Mouse (Mus musculus) layer of hippocampus, postnatal 10 days (tissue): Measurements from ENCODE around the gene Uba6. TPM values are rescaled to one million over a fixed set of nuclear protein-coding genes. Genes with fewer than 3 reads are reported as not detected.

ENCODE experiments used
- DNase-seq, 2 experiments: peaks; one replicate each; pipeline ENCODE4 v3.0.0; 2021; ENCODE audit warnings: low spot score in 2 of 2
- long read RNA-seq: library from polyadenylated mRNA; stranded (forward); transcript quantifications from one replicate; pipeline ENCODE4 v2.0.0, GENCODE M21; 2023
- total RNA-seq, 2 experiments: library from RNA; stranded (reverse); gene quantifications; 2 replicates each; pipeline ENCODE4 v1.2.3; 2021

The Uba6 gene
- total RNA-seq, result 10 to 100 TPM; 16.7 to 18.3 TPM
- long read RNA-seq, partial matches to known transcripts, result 0 of 1 reads
- long read RNA-seq, other reads (novel, unspliced or antisense), result 1 of 1 reads

DNA sequence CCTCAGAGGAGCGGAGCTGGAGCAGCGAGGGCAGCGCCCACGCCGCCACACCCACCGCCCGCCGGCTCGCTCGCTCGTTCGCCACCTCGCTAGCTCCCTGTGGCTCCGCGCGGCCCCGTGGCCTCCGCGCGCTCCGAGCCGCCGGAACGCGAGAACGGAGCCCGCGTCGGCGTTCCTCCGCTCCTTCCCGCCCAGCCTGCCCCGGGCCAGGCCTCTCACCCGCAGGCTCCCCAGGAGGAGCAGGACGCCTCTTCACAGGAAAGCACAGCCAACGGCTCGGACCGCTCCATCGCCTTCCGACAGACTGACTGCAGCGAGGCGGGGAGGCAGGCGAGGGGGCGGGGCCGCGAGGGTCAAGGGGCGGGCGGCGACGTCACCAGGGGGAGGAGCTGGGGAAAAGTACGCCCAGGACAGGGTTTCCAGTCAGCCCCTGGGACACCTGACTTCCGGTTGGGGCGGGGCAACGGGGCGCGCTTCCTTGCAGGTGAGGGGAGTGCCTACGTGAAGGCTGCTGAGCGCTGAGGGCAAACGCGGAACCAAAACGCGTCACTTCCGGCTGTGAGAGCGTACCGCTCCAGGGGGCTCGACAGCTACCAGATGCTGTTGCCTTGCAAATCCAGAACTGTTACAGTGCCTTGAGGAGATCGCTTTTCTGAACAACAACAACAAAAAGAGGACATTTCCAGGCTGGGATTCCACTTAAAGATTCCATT is at the start of gene Uba6:
TSS of gene Uba6 (minus strand) at position 355 of the 713 bp plus-strand sequence.
- peak; percentile 98 for DNase-seq

DNA sequence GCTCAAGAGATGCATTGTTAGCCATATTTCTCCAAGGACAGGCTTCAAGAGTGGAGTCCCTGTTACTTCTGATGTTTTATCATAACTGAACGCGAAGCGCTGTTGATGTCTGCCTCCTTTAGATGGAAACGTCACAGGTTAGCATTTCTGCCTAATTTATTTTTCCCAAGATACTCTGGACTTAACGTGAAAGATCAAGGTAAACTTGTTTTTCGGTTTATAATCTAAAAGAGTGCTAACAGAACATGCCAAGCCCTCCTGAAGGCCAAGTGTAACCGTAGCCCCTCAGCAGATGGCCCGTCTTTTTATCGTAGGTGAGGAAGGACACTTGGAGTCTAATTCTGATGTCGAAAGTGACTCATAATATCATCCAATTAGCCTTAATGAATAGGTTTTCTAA is 25.2 kb upstream of the Uba6 start, which contains the start of gene Gnrhr:
TSS of gene Gnrhr (minus strand) at position 101 of the 400 bp plus-strand sequence.
- DNase-seq, result no peak

DNA sequence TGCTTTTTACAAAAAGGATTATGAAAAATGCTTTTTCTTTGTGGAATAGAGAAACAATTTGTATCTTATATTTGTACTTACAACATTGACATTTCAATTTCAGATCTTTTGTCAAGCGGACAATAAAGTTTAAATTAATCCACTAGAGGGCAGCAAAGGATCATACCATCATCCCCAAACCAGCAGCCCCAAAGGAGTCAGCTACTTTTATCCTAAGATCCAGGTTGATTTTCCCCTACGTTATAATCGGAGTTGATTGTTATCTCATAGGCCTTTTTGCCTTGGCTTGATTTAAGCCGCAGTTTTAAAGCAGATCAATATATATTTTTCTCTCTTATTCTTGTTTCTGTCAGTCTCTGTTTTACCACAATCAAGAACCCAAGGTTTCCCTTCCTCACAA is 18.8 kb upstream of the Uba6 start:
- DNase-seq, result no peak

DNA sequence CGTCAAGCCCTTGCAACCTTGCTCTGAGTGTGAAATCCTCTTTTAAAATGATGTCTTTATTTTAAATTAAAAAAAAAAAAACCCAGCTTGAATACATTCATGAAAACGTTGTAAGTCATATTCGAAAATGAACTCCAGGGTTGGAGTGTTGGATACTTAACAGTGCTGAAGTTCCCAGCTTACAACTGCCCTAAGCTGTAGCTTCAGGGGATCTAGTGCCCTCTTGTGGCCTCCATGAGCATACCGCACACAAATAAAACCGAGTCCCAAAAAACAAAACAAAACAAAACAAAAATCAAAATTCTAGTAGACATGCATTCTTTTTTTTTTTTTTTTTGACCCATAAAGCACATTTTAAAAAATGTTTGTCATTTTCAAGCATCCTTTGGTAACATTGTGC is 18.2 kb upstream of the Uba6 start:
- DNase-seq, result peak in 1 of 2 experiments; percentile 8

DNA sequence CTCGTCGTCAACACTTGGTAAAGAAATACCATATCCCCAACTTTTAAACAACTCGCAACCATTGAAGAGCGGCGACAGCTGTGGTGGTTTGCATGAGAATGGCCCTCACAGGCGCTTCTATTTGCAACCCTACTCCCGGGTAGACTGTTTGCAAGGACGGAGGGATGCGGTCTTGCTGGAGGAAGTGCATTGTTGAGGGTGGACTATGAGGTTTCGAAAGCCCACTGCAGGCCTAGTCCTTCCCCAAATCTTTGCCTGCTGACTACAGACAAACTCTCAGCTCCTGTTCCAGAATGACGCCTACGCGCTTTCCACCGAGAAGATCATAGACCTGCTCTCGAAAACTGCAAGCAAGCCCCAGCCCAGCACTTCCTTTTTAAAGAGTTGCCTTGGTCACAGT is 17.7 kb upstream of the Uba6 start:
- DNase-seq, result no peak

DNA sequence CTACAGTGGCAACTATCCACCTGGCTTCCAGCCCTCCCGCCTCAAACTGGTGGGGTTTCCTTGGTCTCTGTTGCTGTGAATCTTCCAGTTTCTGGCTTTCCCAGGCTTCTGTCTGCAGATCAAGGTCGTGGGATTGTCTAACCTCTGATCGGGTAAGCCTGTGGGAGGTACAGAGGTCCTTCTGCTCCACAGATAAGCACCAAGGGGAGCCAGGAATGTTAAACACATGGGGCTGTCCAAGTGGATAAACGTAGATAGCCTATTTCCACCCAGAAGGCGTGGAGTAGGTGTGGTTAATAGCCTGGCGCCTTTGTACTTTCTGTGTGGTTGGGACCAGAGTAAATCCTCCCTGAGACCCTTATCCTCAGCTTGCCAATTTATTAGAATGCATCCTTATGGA is 14.8 kb upstream of the Uba6 start:
- DNase-seq, result no peak

DNA sequence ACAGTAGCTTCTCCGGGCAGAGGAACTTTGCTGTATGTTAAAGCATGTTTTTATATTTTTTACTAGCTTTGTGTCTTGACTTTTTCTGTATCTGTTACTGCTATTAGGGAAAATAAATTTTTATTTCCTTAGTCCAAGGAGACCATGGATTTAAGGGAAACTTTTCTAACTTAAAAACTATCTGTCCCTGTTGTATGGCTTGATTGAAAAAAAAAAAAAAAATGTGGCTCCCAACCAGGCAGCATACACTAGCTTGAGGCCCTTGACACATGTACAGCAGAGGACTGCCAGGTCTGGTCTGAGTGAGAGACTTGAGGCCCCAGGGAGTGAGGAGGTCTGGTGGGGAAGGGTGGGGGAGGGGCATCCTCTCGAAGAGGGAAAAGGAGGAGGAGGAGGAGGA is 1.2 kb upstream of the Uba6 start:
- no peak for DNase-seq

DNA sequence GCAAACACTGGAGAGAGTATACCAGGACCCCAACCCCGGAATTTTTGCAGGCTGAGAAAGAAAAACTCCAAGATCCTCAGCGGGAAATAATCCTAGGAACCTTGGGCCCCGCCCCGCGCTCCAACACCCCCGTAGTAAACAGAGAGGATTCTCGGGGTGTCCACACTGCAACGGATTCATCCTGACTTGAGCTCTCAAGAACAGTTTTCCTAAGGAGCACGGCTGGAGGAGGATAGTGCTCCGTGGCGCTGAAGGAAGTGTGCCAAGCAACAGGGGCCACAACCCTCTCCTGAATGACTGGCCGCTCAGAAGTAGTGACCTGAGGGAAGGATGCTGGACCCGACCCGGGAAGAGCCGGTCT is 535 bp downstream of the Uba6 start:
- no peak for DNase-seq

DNA sequence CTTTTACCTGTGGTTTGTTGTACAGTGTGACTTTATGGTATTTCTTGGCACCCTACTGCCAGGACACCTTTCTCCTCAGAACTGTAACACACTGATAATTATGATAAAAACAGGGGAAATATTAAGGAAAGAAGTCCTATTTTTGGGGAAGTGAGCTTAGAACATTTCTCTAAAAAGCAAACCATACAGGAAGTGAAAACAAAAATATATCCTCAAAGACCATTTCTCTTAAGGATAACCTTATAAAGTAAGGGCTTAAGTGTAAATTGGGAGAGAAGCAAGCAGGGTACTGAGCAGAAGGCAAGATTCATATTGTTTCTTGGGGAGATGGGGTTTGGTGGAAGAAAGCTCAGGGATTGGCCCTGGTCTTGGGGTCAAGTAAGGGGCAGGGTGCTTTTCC is 42.8 kb downstream of the Uba6 start:
- DNase-seq, result no peak

DNA sequence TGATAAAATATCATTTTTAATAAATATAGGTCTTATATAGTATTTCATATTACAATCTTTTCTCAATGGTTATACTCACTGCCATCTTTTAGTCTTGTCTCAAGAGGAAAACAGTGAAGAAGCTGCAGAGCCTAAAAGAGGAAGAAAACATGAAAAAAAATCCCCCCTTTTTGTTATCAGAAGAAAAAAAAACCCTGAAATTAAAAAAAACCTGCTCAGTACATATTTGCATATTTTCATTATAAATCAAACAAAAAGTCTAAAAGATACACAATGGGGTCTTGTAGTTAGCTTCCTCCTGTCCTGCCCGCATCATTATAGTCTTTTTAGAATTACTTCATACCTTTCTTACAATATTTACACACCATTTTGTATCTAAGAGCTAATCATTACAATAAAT is 43.9 kb downstream of the Uba6 start:
- DNase-seq, result no peak

DNA sequence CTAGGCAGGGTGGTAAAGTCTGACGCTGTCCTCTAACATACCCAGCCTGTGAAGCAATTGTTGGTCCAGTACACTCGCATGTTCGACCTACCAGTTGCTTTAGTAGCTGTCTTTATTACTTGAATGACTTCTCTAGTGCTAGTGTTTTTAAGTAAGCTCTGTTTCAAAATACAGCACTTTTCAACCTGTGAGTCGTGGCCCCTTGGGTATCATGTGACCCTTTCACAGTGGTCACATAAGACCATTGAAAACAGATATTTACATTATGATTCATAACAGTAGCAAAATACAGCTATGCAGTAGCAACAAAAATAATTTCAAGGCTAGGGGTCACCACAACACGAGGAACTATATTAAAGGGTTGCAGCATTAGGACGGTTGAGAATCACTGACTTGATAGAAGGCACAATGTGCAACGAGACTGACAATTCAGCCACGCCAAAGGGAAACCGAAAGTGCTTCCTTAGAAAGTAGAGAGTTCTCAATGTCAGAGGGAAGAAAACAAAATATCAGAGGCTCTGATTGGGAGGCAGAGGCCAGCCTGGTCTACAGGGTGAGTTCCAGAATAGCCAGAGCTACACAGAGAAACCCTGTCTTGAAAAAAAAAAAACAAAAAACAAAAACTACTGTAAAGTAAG is 54.0 kb downstream of the Uba6 start:
- no peak for DNase-seq

DNA sequence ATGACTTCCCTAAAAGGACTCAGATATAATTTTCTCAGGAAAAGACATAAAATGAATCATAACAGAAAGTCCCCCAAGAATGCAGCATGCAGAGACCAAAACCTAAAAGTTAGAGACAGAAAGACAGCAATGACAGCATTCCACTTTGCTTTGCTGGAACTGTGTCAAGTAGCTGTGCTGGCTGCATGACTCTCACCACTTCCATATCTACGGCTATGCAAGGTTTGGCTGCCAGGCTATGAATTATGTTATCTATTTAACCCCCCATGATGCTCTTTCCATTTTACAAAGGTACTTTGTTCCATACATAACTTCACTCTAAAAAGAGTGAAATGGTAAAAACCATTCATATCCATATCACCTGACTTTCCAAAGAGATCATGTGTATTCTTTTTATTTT is 58.6 kb downstream of the Uba6 start:
- DNase-seq, result no peak

DNA sequence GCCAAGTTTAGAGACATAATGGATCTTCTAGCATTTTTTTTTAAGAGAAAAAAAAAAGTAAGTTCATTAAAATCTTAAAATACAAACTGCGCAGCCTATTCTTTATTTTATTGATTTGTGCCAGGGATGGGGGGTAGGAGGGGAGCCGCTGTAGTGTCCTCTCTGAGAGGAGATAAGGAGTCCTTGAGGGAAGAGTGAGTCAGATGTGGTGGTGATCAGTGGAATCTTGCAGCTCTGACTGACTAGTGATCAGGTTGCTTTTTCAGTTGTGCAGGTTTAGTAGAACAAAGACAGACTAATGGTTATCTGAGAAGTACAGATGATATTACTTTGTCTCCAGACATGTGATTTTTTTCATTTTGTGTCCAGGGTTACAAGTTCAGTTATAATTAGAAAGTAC is 59.6 kb downstream of the Uba6 start:
- no peak for DNase-seq

DNA sequence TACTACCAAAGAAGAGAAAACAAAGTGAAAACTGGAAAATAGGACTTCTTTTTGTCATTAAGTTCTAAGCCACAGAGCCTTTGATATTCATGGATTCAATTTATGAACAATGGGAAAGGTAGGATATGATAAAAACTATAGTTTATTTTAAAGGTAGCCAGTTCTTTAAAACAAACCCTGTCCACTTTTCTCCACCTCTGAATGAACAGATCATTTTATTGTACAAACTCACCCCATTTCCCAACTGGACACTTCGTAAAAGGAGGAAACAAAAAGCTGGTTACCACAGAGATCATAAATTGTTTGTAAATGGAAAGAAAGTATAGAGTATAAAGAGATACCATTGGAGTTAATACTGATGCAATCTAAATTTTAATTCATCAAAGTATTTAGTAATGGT is 61.5 kb downstream of the Uba6 start:
- no peak for DNase-seq

DNA sequence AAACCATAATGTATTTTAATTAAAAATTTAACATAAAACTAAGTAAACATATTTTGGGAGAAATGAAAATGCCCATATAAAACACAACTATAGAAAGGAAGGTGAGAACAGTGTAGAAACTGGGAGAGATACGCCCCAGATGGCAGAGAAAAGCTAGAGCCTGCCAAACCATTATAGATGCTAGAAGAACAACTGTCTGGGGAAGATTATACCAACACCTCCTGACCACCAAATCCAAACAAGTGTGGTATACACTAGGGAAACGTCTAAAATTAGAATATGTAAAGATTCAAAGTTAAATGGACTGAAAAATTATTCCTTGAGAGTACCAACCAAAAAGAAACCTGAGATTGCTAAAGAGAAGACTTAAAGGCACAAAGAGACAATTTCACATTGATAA is 66.0 kb downstream of the Uba6 start:
- DNase-seq, result no peak

DNA sequence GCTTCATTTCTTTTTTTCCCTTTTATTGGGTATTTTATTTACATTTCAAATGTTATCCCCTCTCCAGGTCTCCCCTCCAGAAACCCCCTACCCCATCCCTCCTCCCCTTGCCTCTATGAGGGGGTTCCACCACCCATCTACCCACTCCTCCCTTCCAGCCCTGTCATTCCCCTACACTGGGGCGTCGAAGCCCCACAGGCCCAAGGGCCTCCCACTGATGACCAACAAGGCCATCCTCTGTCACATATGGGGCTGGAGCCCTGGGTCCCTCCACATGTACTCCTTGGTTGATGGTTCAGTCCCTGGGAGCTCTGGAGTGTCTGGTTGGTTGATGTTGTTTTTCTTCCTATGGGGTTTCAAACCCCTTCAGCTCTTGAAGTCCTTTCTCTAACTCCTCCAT is 70.4 kb downstream of the Uba6 start:
- no peak for DNase-seq

DNA sequence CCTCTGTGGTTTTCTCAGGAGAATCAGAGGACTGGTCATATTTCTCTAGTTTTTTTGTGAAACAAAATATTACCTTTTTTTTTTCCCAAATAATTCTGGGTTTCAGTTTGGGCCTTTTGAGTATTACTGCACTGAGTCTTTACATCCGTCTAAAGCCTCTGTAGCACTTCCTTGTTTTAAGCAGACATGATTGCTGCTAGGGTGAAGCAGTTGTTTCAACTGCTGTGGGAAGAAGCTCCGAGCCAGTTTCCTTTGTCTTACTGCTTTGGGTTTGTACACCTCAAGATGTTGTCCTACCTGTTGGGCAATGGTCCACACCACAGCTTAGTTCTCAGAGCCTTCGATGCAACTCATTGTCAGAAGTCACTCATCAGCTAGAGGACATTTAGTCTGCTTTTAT is 72.0 kb downstream of the Uba6 start:
- DNase-seq, result no peak

DNA sequence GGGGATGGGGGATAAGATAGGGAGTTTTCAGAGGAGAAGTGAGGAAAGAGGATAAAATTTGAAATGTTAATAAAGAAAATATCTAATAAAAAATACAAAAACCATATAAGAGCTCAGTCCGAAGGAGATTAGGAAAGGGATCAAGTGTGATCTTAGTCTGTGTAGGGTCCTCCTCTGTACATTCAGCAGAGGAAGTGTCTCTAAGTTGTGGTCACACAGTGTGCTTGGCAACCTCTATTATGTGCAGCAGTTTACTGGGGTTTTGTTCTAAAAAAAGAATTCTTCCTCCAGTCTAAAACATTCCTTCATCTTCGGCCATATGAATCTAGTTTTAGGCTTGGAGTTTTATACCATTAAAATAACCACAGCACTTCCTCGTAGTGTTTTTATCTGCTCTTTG is 73.6 kb downstream of the Uba6 start:
- DNase-seq, result no peak

DNA sequence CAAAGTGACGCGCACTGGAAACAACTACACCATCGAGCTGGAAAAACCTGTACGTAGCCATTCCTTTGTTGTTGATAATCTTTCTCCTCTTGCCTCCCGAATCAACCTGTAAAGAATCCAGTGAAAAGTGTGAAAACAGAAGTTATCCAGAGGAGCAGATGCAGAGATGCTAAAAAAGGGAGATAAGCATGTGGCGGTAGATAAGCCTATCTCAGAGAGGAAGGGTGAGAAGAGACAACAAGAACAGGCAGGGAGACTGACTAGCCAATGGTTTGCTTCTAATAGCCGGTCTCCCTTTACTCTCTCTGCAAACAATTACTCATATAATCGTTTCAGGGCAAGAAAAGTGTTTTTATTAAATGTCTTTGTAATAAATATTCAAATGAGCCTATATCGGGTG is 77.8 kb downstream of the Uba6 start:
- no peak for DNase-seq

DNA sequence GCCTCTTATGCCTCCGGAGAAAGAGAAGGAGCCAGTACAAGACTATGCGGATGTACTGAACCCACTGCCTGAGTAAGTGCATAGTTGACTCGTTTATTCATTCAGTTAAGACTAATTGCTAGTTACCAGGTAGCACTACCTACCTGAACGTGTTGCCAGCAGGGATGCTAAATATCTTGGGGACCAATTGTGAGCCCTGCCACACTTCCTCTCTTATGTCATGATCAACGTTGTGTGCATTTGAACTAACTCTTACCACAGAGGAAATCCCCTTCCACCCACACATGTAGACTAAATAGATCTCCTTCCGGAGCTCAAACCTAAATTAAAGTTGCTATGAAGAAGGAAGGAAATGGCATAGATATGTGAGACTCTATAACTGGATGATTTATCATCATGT is 85.9 kb downstream of the Uba6 start:
- DNase-seq, result no peak

DNA sequence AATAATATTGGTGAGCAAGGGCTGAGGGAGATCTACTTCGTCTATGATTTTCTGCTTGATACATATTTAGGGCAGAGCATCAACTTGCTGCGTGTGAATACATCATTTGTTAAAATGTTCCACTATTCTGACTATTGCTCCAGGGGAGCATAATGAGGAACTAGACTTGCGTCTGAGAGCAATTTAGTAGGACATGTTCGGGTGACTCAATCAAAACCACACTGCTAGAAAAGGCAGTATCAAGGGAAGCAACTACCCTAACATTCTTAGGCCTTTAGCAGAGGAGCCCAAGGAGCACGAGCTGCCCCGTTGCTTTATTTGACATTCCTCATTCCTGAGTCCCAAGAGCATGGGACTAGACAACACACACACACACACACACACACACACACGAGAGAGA is 87.6 kb downstream of the Uba6 start:
- no peak for DNase-seq

DNA sequence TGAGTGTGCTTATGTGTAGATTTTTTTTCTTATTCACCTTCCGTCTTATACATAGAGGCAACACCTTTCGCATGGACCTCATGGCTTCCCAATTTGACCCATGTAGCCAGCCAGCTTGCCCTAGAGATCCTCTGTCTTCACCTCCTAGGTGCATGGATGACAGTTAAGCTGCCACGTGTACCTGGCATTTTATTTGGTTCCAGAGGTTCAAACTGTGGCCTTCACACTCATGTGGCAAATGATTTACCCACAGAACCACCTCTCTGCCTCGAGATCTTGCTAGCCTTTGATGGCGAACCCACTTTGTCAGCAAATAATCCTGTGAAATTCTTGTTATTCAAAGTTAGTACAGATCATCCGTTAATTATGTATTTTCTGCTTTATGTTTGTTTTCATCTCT is 88.6 kb downstream of the Uba6 start:
- DNase-seq, result no peak

DNA sequence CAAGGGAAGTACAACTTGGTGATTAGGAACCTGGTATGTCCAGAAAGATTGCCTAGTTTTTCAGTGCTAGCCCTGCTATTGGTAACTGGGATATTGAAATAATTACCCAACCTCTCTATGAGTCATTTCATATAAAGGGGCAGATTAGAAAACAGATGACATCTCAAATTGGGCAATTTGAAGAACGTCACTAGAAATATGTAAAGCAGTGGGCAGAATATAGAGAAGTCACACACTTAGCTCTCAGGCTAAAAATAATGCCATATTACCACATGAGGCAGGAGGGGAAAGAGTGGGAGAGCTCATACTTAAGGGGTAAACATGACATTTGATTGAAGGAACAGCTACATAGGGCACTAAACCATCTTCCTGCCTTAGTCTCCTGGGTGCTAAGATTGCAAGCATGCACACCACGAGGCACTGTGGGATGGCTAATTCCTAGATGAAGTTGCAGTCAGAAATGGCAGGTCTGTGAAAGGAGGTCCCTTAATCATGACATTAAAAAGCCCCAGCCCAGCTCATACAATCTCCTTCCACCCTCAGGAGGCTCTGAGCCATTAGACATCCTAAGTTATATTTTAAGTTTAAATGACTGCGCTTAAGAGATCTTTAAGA is 93.8 kb downstream of the Uba6 start:
- DNase-seq, result no peak
